Mouse (Mus musculus): ENCODE measurements around the gene Tut1.

Gene Tut1

DNA sequence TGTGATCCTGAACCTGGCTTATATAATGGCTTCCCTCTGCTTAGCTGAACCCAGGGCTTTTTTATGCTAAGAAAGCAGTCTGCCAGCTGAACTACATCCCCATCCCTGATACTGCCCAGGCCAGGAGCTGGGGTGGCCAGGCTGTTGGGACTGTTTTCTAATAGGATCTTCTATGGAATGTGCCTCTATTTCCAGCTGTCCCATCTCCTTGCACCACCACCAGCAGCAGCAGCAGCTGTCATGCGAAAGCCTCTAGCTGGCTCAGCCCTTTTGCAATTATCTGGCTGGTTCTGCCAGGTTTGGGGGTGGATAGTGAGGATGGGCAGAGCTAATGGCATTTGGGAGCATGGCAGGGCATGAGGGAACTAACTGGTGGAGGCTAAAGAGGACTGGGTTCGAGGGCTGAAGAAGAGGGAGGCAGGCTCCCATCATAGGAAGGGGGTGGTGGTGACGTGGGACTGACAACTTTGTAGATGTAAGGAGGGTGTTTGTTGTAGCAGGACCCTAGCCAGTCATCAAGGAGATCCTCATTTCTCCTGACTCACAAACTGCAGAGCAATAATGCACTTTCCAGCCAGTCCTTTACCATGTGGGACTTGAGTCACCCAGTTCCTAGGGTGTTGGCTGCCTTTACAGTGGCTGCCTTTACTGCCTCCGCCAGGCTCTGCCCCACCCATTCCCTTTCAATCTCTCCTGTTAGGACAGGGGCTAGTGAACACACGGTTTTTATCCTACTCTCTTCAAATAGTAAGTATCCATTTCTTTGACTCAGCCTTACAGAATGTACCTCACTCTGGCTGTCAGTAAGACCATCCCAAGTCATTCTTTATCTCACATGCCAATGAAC, 28.9 kb downstream of the Tut1 start:
- DNase-seq (ENCODE audit: low spot score), result no peak

DNA sequence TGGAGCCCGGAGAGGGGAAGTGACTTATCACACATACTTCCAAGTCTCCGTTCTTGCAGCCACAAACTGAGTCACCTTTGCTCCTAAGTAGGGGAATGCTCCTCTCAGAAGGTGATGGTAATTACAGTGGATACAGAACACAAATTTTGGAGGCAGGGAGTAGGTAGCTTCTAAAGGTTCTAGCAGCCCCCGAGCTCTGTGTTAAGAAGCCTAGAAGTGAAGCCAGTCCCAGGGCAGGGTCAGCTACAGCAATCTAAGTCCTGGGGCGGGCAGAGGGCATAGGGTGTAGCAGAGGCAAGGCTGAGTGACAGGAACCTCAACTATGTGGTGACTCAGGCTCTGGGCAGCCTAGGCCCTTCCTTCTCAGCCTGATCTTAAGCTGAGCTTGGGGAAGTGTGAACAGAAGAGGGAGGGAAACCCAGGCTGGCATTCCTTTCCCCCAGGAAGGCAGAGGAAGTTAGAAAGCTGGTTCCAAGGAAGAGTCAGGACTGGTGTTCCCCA, 29.6 kb downstream of the Tut1 start:
- DNase-seq (ENCODE audit: low spot score), result no peak

DNA sequence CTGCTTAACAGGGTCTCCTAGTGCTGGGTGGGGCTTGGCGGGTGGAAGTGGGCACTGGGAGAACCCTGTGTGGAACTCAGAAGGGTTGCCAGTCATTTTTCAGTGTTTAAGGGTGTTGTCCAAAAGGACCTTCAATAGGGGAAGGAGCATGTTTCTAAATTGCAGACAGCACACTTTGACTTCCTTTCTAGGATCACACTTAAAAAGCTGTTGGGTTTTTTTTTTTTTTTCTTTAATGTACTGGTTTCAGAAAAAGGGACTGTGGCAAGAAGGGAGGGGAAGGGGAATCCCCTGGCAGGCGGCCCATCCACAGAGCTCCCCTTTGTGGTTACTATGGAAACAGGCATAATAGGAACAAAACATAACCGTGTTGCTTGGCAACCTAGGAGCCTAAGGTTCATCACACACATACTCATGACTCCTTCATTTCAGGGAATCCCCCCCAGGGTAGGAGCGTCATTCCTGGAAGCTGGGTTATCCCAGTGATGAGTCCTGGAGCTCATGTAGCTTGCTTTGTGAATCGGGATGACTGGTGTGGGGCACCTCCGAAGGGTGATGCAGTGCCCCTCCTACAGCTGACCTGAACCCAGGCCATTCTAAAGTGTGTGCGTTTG, 30.7 kb downstream of the Tut1 start:
- DNase-seq (ENCODE audit: low spot score), result peak; percentile 68

DNA sequence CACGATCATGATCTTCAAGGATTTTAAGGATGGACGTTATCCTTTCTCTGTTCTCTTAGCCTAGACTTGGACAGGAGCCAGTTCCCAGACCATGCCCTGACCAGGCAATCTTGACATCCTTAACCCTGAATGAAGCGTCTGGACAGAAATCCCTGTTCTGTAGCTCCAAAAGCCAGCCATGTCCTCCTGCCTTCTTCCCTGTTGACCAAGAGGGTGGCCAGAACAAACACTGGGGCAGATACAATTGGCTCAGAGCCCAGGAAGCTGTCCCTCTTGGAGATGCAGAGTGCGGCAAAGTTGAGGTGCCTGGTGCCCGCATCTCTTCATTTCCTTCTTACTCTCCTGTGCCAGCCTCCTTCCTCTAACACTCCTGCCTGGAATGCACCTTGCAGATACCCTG, 32.2 kb downstream of the Tut1 start:
- no peak for DNase-seq (ENCODE audit: low spot score)

DNA sequence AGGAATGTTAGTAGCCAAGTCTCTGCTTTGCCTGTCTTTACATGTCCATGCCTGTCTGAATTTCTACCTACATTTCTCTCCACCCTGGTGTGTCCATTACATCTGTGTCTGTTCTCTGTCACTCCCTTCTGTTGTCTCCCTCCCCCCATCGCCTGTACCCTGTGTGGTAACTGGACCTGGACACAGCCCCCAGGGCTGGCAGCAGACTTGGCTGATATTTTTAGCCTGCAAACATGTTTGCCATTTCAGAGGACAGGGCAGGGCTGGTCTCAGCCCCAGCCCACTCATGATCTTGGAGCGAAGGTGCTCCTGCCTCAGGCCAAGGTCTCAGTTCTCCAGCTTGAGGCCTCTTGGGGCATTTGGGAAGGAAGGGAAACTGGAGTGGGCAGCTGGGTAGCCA, 34.2 kb downstream of the Tut1 start:
- no peak for DNase-seq (ENCODE audit: low spot score)

DNA sequence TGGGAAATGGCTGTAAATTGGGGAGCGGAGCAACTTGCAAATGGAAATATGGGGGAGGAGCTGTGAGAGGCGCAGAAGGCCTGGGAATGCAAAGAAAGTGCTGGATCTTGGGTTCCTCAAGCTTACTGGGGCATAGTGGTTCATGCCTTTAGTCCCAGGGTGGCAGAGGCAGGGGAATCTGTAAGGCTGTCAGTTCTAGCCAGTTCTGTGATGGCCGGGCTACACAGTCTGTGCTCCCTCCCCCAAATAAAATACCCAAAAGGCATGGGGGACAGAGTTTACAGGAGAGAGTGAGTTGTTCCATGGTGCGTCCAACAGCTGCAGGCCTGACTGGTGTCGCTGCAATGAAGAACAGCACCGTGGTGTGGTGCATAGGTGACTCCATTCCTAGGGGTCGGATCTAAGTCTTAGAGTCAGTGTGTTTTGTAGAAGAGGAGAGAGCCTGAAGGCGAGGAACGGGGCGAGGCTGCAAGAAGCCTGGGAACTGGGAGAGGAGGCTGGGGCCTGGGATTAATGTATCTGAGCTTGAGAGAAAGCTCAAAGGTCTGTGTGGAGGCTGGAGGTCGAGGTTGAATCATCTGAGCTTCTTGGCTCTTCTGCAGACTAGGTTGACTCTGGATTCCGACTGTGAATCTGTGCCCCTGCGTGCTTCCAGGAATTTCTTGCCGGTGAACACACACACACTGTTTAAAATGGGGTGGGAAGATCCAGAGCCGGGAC, 34.9 kb downstream of the Tut1 start:
- no peak for DNase-seq (ENCODE audit: low spot score)

DNA sequence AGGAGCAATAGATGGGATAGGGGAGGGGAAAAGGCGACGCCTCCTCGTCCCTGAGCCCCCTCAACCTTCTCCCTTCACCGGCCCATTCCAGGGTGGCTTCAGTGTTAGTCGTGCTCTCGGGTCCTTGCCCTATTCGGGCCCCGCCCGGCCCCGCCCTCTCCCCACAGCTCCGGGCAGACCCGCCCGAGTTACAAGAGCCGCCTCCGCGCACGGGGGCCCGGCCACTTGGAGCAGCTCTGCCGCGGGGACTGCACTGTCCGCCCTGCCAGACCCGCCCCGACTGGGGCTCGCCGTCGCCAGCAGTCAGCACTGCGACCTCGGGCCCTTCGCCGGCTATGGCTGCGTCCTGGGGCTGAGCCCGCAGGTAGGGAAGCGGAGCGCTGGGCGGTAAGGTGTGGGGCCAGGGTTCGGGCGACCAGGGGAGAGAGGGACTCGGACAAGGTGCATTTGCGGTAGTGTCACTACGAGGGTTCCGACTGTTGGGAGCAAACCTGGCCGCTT, 35.5 kb downstream of the Tut1 start, which contains the start of gene Ahnak:
Gene Ahnak, plus strand, starts transcription at position 219 of the 501 bp plus-strand sequence.
- DNase-seq (ENCODE audit: low spot score), result peak; percentile 82

DNA sequence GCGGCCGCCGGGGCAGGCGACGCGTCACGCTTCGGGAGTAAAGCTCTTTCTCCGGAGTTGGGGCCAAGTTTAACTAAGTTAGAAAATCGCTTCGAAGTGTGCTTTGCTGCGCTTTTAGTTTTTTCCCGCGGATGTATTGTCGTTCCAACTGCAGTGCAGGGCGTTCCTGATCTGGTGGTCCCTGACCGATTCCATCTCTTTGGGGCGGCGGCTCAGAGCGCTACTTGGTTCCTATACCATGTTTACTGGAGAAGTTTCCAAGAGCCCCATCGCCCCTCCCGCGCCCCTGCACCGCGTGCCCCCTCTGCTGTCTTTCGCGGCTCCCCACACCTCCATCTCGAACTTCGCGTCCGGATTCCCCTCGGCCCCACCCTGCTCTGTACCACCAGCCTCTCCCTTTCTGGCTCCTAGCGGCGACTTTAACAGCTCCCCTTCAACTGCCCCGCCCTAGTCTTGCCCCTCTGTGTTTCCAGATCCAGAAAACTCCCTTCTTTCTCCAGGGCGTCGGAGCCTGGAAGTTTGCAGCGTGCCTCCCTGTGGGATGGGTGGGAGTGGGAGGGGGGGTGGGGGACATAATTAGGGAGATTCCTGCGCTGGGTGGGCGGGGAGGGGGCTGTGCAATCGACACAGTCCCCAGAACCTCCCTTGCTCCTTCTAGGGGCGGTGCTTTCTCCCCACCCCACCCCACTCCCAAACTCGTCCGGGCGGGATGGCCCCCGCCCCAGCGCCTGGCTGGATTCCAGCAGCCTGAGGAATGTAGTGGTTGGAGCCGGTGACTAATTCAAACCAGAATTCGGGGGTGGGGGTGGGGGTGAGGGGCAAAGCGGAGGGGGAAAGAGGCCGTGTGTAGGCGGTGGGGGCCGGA, 36.2 kb downstream of the Tut1 start:
- DNase-seq (ENCODE audit: low spot score), result peak; percentile 88

DNA sequence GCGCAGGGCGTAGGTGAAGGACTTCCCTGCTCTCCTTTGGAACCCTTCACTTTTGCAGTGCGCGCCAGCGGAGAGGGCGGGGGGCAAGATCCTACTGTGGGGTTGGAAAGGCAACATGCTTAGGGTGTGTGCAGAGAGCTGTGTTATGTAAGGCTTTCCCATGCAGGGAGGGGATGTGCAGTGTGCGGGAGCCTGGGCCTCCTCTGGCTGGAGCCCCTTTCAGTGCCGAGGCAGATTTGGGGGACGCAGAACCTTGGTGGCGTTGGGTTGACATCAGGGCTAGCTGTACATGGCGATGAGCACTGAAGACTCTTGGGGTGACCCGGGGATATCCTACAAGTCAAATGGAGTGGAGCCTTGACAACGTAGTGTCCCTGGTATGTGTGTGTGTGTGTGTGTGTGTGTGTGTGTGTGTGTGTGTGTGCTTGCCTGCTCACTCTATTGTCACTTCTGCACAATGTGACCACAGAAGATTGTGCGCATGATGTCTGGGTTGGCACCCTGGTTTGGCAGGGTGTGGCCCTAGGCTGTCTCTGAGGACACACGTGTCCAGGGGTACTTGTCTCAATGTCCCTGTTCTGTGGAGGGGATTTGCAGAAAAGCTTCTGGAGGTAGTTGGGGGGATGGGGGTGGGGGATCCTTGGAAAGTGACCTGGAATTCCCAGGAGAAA, 36.9 kb downstream of the Tut1 start:
- no peak for DNase-seq (ENCODE audit: low spot score)

DNA sequence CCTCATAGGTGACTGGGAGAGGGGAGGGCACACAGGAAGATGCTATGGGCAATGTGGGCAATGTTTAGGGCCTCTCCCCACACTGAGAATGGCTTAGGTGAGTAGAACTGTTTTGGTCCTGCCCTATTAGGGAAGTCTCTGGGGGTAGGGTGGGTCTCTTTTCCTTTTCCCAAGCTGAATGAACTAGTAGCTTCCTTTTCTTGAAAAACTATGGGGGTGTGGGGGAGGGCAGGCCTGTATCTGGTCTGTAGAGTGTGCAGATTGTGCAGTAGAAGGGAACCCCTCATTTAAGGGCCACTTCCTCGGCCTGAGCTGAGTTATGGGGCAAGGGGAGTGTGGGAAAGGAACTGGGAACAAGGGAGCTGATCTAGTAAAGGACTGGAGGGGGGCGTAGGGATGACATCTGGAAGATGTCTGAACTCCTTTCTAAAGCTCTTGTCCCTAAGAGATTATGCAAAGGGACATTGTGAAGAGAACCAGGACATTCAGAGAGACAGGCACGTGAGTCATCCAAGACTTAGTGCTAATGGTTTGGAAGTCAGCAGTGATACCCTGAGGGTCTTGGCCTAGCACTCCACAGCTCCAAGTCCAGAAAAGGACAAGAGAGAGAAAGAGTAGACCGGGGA, 37.7 kb downstream of the Tut1 start:
- no peak for DNase-seq (ENCODE audit: low spot score)

DNA sequence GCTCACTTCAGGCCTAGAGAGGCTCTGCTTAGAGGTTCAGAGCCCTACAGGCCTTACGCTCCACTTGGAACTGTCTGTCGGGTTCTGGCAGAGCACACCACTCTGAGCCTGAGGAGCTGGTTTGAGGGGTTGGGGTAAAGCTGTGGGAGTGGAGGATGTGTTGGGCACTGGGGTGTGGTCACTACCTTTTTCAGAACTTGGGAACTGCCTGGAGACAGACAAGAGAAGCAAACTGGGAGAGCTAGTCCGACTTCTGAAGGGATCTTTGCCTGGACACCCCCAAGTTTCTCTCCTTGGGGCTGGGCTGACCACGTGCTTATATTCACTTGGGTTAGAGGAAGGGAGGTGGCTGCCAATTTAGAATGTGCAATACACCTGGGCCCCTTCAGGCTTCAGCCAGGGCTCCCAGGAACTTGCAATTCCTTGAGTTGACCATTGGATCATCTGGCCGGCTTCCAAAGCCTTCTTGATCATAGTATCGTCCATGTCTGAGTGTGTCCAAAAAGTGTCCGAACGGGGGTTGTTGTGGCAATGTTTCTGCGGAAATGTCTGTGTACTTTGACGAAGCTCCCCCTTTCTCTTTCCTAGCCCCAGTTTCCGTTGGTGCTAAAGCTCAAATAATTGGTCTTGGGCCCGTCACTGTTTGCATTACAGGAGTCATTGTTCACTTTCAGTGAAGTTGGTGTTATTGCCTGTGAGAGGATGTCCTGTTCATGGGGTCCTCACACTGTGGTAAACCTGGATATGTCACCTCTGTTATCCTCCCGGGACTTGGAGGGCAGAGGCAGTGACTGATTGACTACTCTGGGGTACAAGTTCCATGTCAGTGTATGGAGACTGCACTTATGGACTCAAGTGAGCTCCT, 38.5 kb downstream of the Tut1 start:
- DNase-seq (ENCODE audit: low spot score), result peak; percentile 25

DNA sequence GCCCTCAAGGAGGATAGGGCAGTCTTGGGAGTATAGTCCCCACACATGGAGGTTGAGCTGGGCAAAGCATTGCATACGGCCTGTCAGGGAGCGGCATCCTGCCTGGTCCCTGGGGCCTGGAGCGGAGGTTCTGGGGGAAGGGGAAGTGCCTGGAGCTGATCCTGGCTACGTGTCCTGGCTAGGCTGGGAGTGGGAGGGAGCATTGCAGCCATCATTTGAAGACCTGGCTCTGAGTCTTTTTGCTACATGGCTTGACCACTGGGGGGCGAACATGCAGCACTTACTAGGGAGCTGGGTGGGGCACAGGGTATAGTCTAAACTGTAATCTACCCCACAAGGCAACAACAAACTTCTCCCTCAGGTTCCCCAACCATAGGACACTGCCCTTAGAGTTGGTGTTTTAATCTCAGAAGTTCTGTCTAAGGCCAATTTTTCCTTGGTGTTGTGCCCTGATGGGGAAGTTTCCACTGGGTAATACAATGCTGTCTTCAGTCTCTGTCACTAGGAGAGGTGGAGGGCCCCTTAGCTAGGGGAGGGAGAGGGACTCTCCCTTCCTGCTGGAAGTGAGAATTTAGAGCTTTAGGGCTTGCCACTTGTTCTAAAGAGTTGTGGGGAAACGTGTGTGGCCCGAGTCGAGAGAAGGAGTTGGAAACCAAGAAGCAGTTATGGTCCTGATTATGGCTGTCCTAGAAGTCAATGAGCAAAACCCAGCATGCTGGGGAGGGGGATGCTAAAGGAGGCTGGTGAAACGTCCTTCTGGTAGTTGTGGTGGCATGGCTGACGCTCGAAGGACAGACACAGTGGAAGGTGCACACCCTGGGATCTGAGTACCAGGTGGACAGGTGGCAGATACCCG, 39.4 kb downstream of the Tut1 start:
- peak; percentile 81 for DNase-seq (ENCODE audit: low spot score)

DNA sequence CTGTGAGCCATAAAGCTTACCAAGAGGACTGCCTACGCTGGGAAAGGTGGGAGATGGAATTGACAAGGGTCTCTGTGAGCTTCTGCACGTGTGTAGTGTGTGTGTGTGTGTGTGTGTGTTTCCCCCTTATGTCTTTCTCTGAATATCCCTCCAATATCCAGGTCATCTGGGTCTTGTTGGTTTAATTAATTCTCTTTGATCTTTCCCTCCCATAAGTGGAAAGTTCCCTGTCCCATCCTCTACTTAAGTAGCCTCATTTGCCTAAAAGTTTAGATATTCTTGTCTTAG, 39.9 kb downstream of the Tut1 start:
- DNase-seq (ENCODE audit: low spot score), result no peak

DNA sequence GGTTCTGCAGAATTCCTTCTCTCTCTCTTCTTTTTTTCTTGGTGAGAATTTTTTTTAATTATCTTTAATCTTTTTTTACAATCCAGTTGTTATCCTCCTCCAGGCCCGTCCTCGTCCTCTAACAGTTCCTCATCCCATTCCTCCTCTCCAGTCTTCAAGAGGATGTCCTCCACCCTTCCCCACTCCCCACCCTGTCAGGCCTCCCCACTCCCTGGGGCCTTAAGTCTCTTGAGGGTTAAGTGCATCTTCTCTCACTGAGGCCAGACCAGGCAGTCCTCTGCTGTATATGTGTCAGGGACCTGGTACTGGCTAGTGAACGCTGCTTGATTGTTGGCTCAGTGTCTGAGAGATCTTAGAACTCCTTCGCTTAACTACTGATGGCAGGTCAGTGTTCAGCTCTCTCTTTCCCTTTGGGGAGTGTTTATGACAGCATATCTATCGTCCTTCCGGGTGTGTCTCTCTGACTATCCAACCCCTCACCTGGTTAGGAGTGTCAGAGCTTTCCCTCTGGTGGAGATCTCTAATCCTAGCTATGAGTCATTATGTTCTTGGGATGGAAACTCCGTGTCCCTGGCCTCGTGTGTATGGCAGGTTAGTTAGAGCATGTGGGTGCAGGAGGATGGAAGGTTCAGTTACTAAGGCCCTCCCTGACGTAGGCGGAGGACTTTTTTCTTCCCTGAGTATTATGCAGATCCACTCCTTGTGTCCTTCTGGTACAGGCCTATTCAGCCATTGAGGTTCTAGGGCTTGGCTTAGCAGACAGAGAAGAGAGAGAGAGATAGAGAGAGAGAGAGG, 41.4 kb downstream of the Tut1 start:
- no peak for DNase-seq (ENCODE audit: low spot score)

DNA sequence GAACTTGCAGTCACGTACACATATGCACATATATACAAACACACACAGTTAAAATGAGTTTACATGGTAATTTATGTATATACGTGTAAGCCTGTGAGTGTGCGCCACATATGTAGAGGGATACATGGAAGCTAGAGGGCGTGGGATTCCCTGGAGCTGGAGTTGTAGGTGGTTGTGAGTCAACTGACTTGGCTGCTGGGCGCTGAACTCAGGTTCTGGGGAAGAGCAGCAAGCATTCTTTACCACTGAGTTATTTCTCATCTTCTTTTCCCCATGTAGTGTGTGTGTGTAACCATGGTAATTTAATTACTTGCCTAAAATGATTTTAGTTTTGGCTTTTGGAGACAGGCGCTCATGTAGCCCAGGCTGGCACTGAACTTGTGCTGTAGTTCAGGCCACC, 43.0 kb downstream of the Tut1 start:
- DNase-seq (ENCODE audit: low spot score), result no peak

DNA sequence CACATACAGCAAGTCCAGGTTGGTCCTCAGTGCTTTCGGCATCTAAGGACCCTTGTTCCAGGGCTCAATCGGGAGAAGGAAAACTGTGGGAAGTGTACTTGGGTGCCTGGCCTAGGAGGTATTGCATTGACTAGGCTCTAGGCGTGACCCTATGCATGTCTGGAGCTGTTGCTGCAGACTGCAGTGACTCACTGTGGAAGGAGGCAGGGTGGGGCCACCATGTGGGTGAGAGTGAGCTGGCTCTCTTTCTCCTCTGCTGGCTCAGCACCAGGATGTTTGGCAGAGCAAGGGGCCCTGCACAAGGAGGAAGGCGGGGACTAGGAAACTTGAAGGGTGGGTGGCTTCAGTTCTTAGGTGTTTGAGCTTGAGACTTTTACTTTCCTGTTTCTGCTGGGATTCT, 43.9 kb downstream of the Tut1 start:
- peak; percentile 79 for DNase-seq (ENCODE audit: low spot score)

DNA sequence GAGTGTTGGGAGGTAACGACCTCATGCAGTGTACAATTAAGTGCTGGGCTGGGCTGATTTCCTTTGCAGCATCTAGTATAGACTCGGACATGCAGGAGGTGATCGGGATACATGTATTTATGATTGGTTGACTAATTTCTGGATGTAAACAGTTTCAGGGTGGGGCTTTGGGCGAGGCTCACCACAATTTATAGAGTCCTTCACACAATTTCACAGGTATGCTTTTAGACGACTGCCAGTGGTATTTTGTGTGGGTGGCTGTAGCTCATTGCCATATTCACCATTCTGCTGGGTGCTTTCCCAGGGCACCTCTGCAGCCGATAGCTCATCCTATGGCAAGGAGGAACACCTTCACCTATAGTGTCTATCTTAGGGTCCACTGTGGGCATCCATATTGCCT, 44.9 kb downstream of the Tut1 start:
- DNase-seq (ENCODE audit: low spot score), result no peak

DNA sequence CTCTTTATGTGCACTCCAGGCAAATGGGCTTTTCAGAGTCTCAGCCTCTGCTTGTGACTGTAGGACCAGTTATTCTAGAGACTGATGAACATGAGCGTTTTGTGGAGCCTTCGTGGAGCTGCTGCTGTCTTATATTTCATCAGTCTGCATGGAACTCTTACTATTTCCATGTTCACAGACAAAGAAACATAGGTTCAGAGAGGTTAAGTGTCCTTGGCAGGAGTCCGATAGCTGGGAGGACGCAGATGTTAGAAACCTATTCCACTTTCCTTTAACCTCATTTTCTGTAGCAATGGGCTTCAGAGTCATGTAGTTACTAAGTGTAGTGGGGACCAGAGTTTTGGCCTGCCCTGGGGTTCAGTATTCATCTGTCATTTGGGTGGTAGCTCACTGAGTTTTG, 45.6 kb downstream of the Tut1 start:
- no peak for DNase-seq (ENCODE audit: low spot score)
